ENCODE assay signal across 8 mouse cellular contexts in genomic region chr16:35111143-35111620, GRCm38 (mm10). TPM values are rescaled to one million over a fixed set of nuclear protein-coding genes. Genes with fewer than 3 reads are reported as not detected.
DNase-seq lines count a peak whose midpoint lies in the region; ATAC-seq and TF ChIP-seq lines count a peak whose summit lies in the region.

No protein-coding gene starts in this region.

- TF ChIP-seq CTCF in spleen, adult 2 months (IDR thresholded peaks at IDR 0.05; ENCODE audit: extremely low read depth, insufficient read depth, insufficient read length, insufficient replicate concordance) = peak; percentile 0; the same call in 1 of the 2 replicates
- TF ChIP-seq CTCF in forebrain, postnatal 0 days (IDR thresholded peaks at IDR 0.05; ENCODE audit: low read depth) = peak; percentile 62

- H3K4me1 ChIP-seq in spleen, adult 2 months (ENCODE audit: control insufficient read depth, insufficient read depth, insufficient read length) = no peaks in the 10 kb centered on the region
- H3K4me1 ChIP-seq in forebrain, postnatal 0 days (ENCODE audit: insufficient read depth) = 0 out of 2 replicates have a peak, but pooled peaks cover 3% of the 10 kb centered on the region
- peaks cover 30% of the 10 kb centered on the region for H3K4me1 ChIP-seq in limb, embryonic 11.5 days (ENCODE audit: control insufficient read depth, insufficient read depth, low read length)
- H3K4me1 ChIP-seq in stomach, embryonic 16.5 days (ENCODE audit: control insufficient read depth, insufficient read depth, low read length) = peaks cover 9% of the 10 kb centered on the region; the same call in 1 of the 2 replicates

- H3K36me3 ChIP-seq in spleen, adult 2 months (ENCODE audit: control insufficient read depth, insufficient read depth, low read length) = peaks cover 4% of the 10 kb centered on the region; the same call in 1 of the 2 replicates
- peaks cover 11% of the 10 kb centered on the region for H3K36me3 ChIP-seq in forebrain, postnatal 0 days (ENCODE audit: insufficient read depth)
- H3K36me3 ChIP-seq in limb, embryonic 11.5 days (ENCODE audit: control insufficient read depth, insufficient read depth, low read length) = no peaks in the 10 kb centered on the region
- no peaks in the 10 kb centered on the region for H3K36me3 ChIP-seq in stomach, embryonic 16.5 days (ENCODE audit: control insufficient read depth, insufficient read depth, low read length)

- H3K9ac ChIP-seq in forebrain, postnatal 0 days = no peak overlapping the region
- no peak overlapping the region for H3K9ac ChIP-seq in limb, embryonic 11.5 days (ENCODE audit: low read length)
- no peak overlapping the region for H3K9ac ChIP-seq in stomach, embryonic 16.5 days (ENCODE audit: low read length)

- no peaks in the 10 kb centered on the region for H3K9me3 ChIP-seq in forebrain, postnatal 0 days (ENCODE audit: low read length)
- H3K9me3 ChIP-seq in limb, embryonic 11.5 days (ENCODE audit: control insufficient read depth, low read length) = no peaks in the 10 kb centered on the region
- H3K9me3 ChIP-seq in stomach, embryonic 16.5 days (replicated peaks; ENCODE audit: control insufficient read depth, low read length) = no peaks in the 10 kb centered on the region

- WGBS in spleen, adult 2 months = 74% methylated on average over 8 of the region's 8 CpGs
- WGBS in forebrain, postnatal 0 days = 60% methylated on average over 8 of the region's 8 CpGs
- WGBS in limb, embryonic 11.5 days = 72% methylated on average over 8 of the region's 8 CpGs
- 60% methylated on average over 8 of the region's 8 CpGs for WGBS in stomach, embryonic 16.5 days

- ATAC-seq in forebrain, postnatal 0 days = peak; percentile 28
- no peak for ATAC-seq in limb, embryonic 11.5 days (ENCODE audit: insufficient number of reproducible peaks, low FRiP score, low TSS enrichment, low read depth)
- no peak; the same call in 1 of the 2 replicates for ATAC-seq in stomach, embryonic 16.5 days (ENCODE audit: insufficient read depth, low FRiP score)

- DNase-seq in gastrocnemius, postnatal 10 days = peak; percentile 56
- DNase-seq in gastrocnemius, postnatal 4 days (ENCODE audit: low spot score in 2 of 2) = no peak
- DNase-seq in spleen, adult 2 months (ENCODE audit: low read depth in 1 of 2, low spot score in 2 of 2) = no peak
- no peak for DNase-seq in spleen, postnatal 36 days (ENCODE audit: low spot score in 2 of 2)
- peak; percentile 53 for DNase-seq in forebrain, postnatal 0 days
- peak; percentile 48 for DNase-seq in limb, embryonic 11.5 days (ENCODE audit: low spot score)
- no peak for DNase-seq in MN1 (ENCODE audit: low spot score)

- H3K4me2 ChIP-seq in forebrain, postnatal 0 days (ENCODE audit: low read depth) = no peak overlapping the region
- no peak overlapping the region for H3K4me2 ChIP-seq in limb, embryonic 11.5 days (ENCODE audit: low read depth, severe bottlenecking)
- H3K4me2 ChIP-seq in stomach, embryonic 16.5 days (ENCODE audit: low read depth, low read length) = no peak overlapping the region

- H3K27ac ChIP-seq in spleen, adult 2 months (ENCODE audit: insufficient read depth, low read length) = no peak overlapping the region
- no peak overlapping the region for H3K27ac ChIP-seq in forebrain, postnatal 0 days (ENCODE audit: low read depth, low read length)
- no peak overlapping the region for H3K27ac ChIP-seq in limb, embryonic 11.5 days (replicated peaks; ENCODE audit: low read depth, low read length)
- peak overlapping the region; percentile 83 for H3K27ac ChIP-seq in stomach, embryonic 16.5 days (ENCODE audit: low read length)

- H3K4me3 ChIP-seq in spleen, adult 2 months (ENCODE audit: extremely low read depth, insufficient read depth, insufficient read length) = no peak overlapping the region
- no peak overlapping the region for H3K4me3 ChIP-seq in forebrain, postnatal 0 days (ENCODE audit: low read depth, low read length)
- H3K4me3 ChIP-seq in limb, embryonic 11.5 days (ENCODE audit: low read depth, low read length) = no peak overlapping the region
- H3K4me3 ChIP-seq in stomach, embryonic 16.5 days (replicated peaks; ENCODE audit: low read length) = no peak overlapping the region

- no peaks in the 10 kb centered on the region for H3K27me3 ChIP-seq in spleen, adult 2 months (ENCODE audit: control insufficient read depth, insufficient read depth, low read length)
- H3K27me3 ChIP-seq in forebrain, postnatal 0 days (ENCODE audit: insufficient read depth, low read length) = no peaks in the 10 kb centered on the region
- no peaks in the 10 kb centered on the region for H3K27me3 ChIP-seq in limb, embryonic 11.5 days (ENCODE audit: control insufficient read depth, insufficient read depth, low read length)
- no peaks in the 10 kb centered on the region for H3K27me3 ChIP-seq in stomach, embryonic 16.5 days (ENCODE audit: control insufficient read depth, insufficient read depth, low read length)

- no peak for TF ChIP-seq POLR2A in spleen, adult 2 months (IDR thresholded peaks at IDR 0.05; ENCODE audit: low read depth, low read length)

RNA-seq across cellular contexts. Expression of gene Adcy5, which starts 43.5 kb away (rescaled TPM):
- 1 to 10 TPM; 2.4 to 3.1 TPM for total RNA-seq in gastrocnemius, postnatal 10 days (2021)
- 1 to 10 TPM; 4.7 to 5.9 TPM for total RNA-seq in gastrocnemius, postnatal 4 days (2021)
- polyA plus RNA-seq in spleen, adult 2 months (2012; rRNA removed) = 6.8 and 8.0 TPM in 2 replicates
- total RNA-seq in forebrain, postnatal 0 days (2014; rRNA removed) = 52.7 and 57.8 TPM in 2 replicates
- 5.8 and 7.0 TPM in 2 replicates for polyA plus RNA-seq in forebrain, postnatal 0 days (2015; fragmentation: Nextera tagmentation; extraction: Ambion mirVana)
- 1.5 and 1.6 TPM in 2 replicates for polyA plus RNA-seq in limb, embryonic 11.5 days (2014; fragmentation: Nextera tagmentation; extraction: Ambion mirVana)
- polyA plus RNA-seq in stomach, embryonic 16.5 days (2015; fragmentation: Nextera tagmentation; extraction: Ambion mirVana) = 3.0 TPM in 2 replicates

Comparison
In these comparisons a context has a peak if more than half of its experiments do, and no peak if none do; other contexts are left out.
1. DNase-seq: peak in gastrocnemius, postnatal 10 days (single experiment), forebrain, postnatal 0 days (single experiment) and limb, embryonic 11.5 days (single experiment); none in gastrocnemius, postnatal 4 days (0 of 2), spleen, adult 2 months (0 of 2), spleen, postnatal 36 days (0 of 2) and MN1 (single experiment).